Mouse (Mus musculus) heart, postnatal 0 days (tissue): ENCODE data around the gene Lrrn4. TPM values are rescaled to one million over a fixed set of nuclear protein-coding genes. Genes with fewer than 3 reads are reported as not detected.

Source experiments
- ATAC-seq: fragments of 200-750 bp; cut with Nextera tagmentation; 2 replicates; pipeline ENCODE4 v1.8.0; 2017; ENCODE audit warnings: low read depth, moderate number of reproducible peaks, moderate library complexity; ENCODE audit not compliant: insufficient read depth
- DNase-seq: peaks from one replicate; pipeline ENCODE4 v3.0.0-alpha.2; 2016; ENCODE audit warnings: low spot score
- H3K27ac ChIP-seq: fragments of 300-500 bp; sonication (generic); 2 replicates; pipeline ENCODE4 v1.5.1; 2014; ENCODE audit warnings: low read depth, mild to moderate bottlenecking
- H3K27me3 ChIP-seq: fragments of 300-500 bp; sonication (generic); 2 replicates; pipeline ENCODE4 v1.6.1; 2014; ENCODE audit warnings: low read length, mixed read lengths; ENCODE audit not compliant: control insufficient read depth, insufficient read depth
- H3K36me3 ChIP-seq: fragments of 300-500 bp; sonication (generic); replicated peaks from 2 replicates; pipeline ENCODE4 v1.6.1; 2014; ENCODE audit warnings: low read length, mixed read lengths; ENCODE audit not compliant: control insufficient read depth, insufficient read depth
- H3K4me1 ChIP-seq: fragments of 300-500 bp; sonication (generic); 2 replicates; pipeline ENCODE4 v1.6.1; 2014; ENCODE audit warnings: antibody characterized with exemption; ENCODE audit not compliant: control insufficient read depth, insufficient read depth
- H3K4me2 ChIP-seq: fragments of 300-500 bp; sonication (generic); 2 replicates; pipeline ENCODE4 v1.6.1; 2014; ENCODE audit warnings: low read depth, mild to moderate bottlenecking, low read length, moderate library complexity
- H3K4me3 ChIP-seq: fragments of 300-500 bp; sonication (generic); 2 replicates; pipeline ENCODE4 v1.5.1; 2014; ENCODE audit warnings: low read depth, low read length
- H3K9ac ChIP-seq: fragments of 300-500 bp; sonication (generic); replicated peaks from 2 replicates; pipeline ENCODE4 v1.6.1; 2014; ENCODE audit warnings: low read depth, low read length, mixed read lengths
- H3K9me3 ChIP-seq: fragments of 300-500 bp; sonication (generic); replicated peaks from 2 replicates; pipeline ENCODE4 v1.6.1; 2016; ENCODE audit warnings: low read length; ENCODE audit not compliant: control insufficient read depth
- CTCF ChIP-seq: IDR thresholded peaks from 2 replicates; pipeline ENCODE4 v1.5.1; 2016; ENCODE audit warnings: antibody characterized with exemption, control low read depth, low read depth
- EP300 ChIP-seq: IDR thresholded peaks from 2 replicates; pipeline ENCODE4 v1.6.1; 2016; ENCODE audit warnings: antibody characterized with exemption, low read depth
- WGBS: fragments of 180-500 bp; shearing (Covaris S2); extraction: QIAGEN DNeasy Blood & Tissue Kit; methylation state at CpG from one replicate; pipeline ENCODE4 v1.1.7; 2014; 5-methylcytosine and 5-hydroxymethylcytosine counted together
- polyA plus RNA-seq: library from polyadenylated mRNA; unstranded; fragments of >200 nt; fragmentation: Nextera tagmentation; extraction: Ambion mirVana; gene quantifications from 2 replicates; pipeline ENCODE4 v1.2.1, GENCODE M21; 2015
- total RNA-seq: library from RNA; depleted of rRNA; stranded (reverse); fragments of >200 nt; gene quantifications from 2 replicates; pipeline ENCODE4 v1.2.3, GENCODE M21; 2014; ENCODE audit warnings: low replicate concordance; rRNA removed

Gene Lrrn4
- total and polyA plus RNA-seq, 2 experiments from 2014 or later = 8.6 to 19.8 TPM

DNA sequence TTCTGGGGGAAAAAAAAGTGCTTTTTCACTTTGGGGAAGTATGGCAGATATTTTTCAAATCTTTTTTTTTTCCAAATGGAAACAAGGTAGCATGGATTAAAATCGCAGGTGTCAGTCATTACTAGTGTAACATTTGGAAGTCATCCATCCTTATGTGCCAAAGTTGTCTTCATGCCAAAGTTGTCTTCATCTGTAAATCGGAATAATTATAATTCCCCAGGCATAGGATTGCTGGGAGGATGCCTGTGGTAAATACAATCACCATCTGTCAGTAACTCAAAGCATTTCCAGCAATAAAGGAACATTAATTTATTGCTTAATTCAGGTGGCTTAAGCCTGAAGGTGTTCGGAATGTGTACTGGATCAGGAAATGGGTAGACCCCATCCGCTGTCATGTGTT lies 39.6 kb downstream of the Lrrn4 start:
- Histone ChIP-seq H3K4me1 (no peaks in the 10 kb centered on the region), H3K27ac (no peak overlapping the region), H3K36me3 (no peaks in the 10 kb centered on the region), H3K9ac (no peak overlapping the region), H3K4me3 (no peak overlapping the region), H3K4me2 (no peak overlapping the region), H3K27me3 (no peaks in the 10 kb centered on the region), H3K9me3 (no peaks in the 10 kb centered on the region)
- DNase-seq (no peak), ATAC-seq (no peak)
- TF ChIP-seq CTCF = no peak
- no peak for TF ChIP-seq EP300
- 87% methylated on average over 4 of the region's 4 CpGs for WGBS

Other genes starting within 250 kb of the Lrrn4 start
- 23.3 and 24.1 TPM in 2 replicates for gene Shld1, start 194.0 kb downstream of the Lrrn4 start, total RNA-seq
- gene Shld1, start 194.0 kb downstream of the Lrrn4 start, polyA plus RNA-seq = 14.1 and 16.4 TPM in 2 replicates
- gene Chgb, start 99.6 kb downstream of the Lrrn4 start, total RNA-seq = not detected in 2 replicates
- gene Chgb, start 99.6 kb downstream of the Lrrn4 start, polyA plus RNA-seq = 0.15 TPM in 2 replicates
- 6.1 and 6.9 TPM in 2 replicates for gene Trmt6, start 64.8 kb downstream of the Lrrn4 start, total RNA-seq
- 18.6 and 22.1 TPM in 2 replicates for gene Trmt6, start 64.8 kb downstream of the Lrrn4 start, polyA plus RNA-seq
- 2.1 and 3.4 TPM in 2 replicates for gene Mcm8, start 64.8 kb downstream of the Lrrn4 start, total RNA-seq
- gene Mcm8, start 64.8 kb downstream of the Lrrn4 start, polyA plus RNA-seq = 3.4 and 4.0 TPM in 2 replicates
- 26.3 and 30.9 TPM in 2 replicates for gene Crls1, start 34.2 kb downstream of the Lrrn4 start, total RNA-seq
- gene Crls1, start 34.2 kb downstream of the Lrrn4 start, polyA plus RNA-seq = 12.9 and 13.3 TPM in 2 replicates
- gene Fermt1, start 65.0 kb upstream of the Lrrn4 start, total RNA-seq = not detected in 2 replicates
- not detected in 2 replicates for gene Fermt1, start 65.0 kb upstream of the Lrrn4 start, polyA plus RNA-seq